Mouse (Mus musculus) small intestine, adult 2 months (tissue): Measurements from ENCODE around the gene Schip1. TPM values are rescaled to one million over a fixed set of nuclear protein-coding genes. Genes with fewer than 3 reads are reported as not detected.

ENCODE experiments used
- H3K27ac ChIP-seq: fragments of 200-500 bp; 2 replicates; pipeline ENCODE4 v1.5.1; 2012; ENCODE audit warnings: low read depth, low read length, control low read depth, inconsistent platforms; ENCODE audit not compliant: insufficient read depth
- H3K27me3 ChIP-seq: fragments of 200-500 bp; 2 replicates; pipeline ENCODE4 v1.6.1; 2012; ENCODE audit warnings: mild to moderate bottlenecking, moderate library complexity, low read length, inconsistent platforms; ENCODE audit not compliant: control insufficient read depth, insufficient read depth
- H3K36me3 ChIP-seq: fragments of 200-500 bp; 2 replicates; pipeline ENCODE4 v1.6.1; 2012; ENCODE audit warnings: mild to moderate bottlenecking, low read length, control low read depth, inconsistent platforms; ENCODE audit not compliant: control insufficient read depth, insufficient read depth
- H3K4me1 ChIP-seq: fragments of 200-500 bp; 2 replicates; pipeline ENCODE4 v1.6.1; 2012; ENCODE audit warnings: low read length, inconsistent platforms, mixed read lengths; ENCODE audit not compliant: control insufficient read depth, insufficient read depth, insufficient read length
- H3K4me3 ChIP-seq: fragments of 200-500 bp; 2 replicates; pipeline ENCODE4 v1.5.1; 2012; ENCODE audit warnings: low read depth, mild to moderate bottlenecking, control low read depth, inconsistent platforms, low read length, moderate library complexity
- CTCF ChIP-seq: fragments of 200-500 bp; IDR thresholded peaks from 2 replicates; pipeline ENCODE4 v1.5.1; 2012; ENCODE audit warnings: low read depth, mild to moderate bottlenecking, control low read depth, inconsistent platforms, low read length, moderate library complexity, mixed read lengths; ENCODE audit not compliant: insufficient replicate concordance, insufficient read length; ENCODE audit errors: extremely low read depth
- POLR2A ChIP-seq: fragments of 200-500 bp; IDR thresholded peaks from 2 replicates; pipeline ENCODE4 v1.6.1; 2012; ENCODE audit warnings: low read depth, mild to moderate bottlenecking, control low read depth, inconsistent platforms, low read length, moderate library complexity
- WGBS: fragments of 180-500 bp; shearing (Covaris S2); methylation state at CpG from one replicate; pipeline ENCODE4 v1.1.7; 2018; 5-methylcytosine and 5-hydroxymethylcytosine counted together
- polyA plus RNA-seq: library from polyadenylated mRNA; depleted of rRNA; stranded (reverse); fragments of >200 nt; gene quantifications from 2 replicates; pipeline ENCODE4 v1.2.3, GENCODE M21; 2012

The Schip1 gene
- polyA plus RNA-seq, 1 experiment, result 5.0 TPM

DNA sequence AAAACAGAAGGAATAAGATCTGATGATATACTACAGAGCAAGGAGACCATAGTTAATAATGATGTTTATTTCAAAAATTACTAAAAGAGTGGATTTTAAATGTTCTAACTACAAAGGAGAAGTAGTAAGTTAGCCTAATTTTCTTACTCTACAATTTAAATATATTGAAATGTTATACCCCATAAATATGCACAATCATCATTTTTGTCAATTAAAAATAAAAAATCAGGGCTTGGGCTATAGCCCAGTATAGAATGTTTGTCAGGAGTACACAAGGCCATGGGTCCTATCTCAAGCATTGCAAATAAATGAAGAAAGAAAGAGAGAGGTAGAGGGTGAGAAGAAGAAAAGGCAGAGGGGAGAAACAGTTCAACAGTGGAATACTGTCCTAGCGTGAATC is 387.0 kb downstream of the Schip1 start:
- H3K36me3 ChIP-seq, result no peaks in the 10 kb centered on the region
- no peaks in the 10 kb centered on the region for H3K27me3 ChIP-seq
- H3K4me3 ChIP-seq, result no peak overlapping the region
- WGBS, result 93% methylated on average over 1 of the region's 1 CpGs
- H3K27ac ChIP-seq, result no peak overlapping the region
- no peaks in the 10 kb centered on the region for H3K4me1 ChIP-seq
- no peak for TF ChIP-seq POLR2A
- no peak for TF ChIP-seq CTCF

DNA sequence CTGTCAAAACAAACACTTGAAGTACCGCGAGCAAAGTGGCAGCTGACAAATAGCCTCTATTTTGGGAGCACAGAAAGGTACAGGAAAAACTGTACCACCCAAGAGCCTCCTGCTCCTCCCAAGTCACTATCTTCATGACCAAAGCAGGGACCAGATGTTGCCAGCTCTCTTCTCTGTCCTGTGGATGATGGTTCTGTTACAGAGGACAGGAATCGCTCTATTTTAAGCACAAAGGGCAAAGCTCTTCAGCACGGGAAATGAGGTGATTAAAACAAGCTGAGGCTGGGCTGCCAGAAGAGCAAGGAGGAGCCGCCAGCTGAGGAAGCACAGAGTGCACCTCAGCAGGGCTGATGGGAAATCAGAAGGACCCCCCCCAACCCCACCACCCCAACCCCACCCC is 388.7 kb downstream of the Schip1 start:
- Histone ChIP-seq H3K4me1 (no peaks in the 10 kb centered on the region), H3K27me3 (no peaks in the 10 kb centered on the region), H3K36me3 (no peaks in the 10 kb centered on the region), H3K4me3 (no peak overlapping the region), H3K27ac (no peak overlapping the region)
- 21% methylated on average over 5 of the region's 5 CpGs for WGBS
- TF ChIP-seq POLR2A, result no peak
- no peak for TF ChIP-seq CTCF

DNA sequence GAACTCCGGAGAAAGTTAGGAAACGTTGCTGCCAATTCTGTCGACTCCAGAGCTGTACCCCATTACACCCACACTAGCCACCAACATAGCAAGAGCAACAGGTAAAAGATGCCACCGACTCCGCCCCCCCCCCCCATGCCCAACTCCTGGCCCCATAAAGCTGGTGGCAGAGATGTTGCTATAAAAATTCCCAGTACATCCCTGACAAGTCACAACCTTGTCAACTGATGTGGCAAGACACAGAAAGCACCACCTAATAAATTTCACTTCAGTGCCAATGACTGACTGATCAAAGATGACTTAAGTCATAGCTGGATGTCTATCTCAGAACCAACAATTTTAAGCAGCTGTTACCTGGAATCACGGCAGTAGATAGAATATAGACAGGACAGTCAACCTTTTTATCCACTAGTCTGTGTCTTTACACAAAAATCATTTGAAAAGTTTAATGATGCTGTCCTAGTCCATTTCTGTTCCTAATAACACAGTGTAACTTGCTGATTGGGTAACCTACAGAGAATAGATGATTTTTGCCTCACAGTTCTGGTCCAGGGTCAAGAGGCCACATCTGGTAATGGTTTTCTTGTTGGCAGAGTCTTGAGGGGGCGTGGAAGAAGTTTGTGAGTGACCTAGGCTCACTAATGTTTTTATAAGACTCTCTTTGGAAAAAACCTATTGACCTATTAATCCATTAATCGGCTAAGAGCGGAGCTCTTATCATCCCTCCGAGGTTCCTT is 389.3 kb downstream of the Schip1 start:
- TF ChIP-seq CTCF (no peak), POLR2A (no peak)
- H3K27me3 ChIP-seq, result no peaks in the 10 kb centered on the region
- H3K4me3 ChIP-seq, result no peak overlapping the region
- 68% methylated on average over 10 of the region's 10 CpGs for WGBS
- H3K4me1 ChIP-seq, result no peaks in the 10 kb centered on the region
- H3K36me3 ChIP-seq, result no peaks in the 10 kb centered on the region
- H3K27ac ChIP-seq, result no peak overlapping the region

DNA sequence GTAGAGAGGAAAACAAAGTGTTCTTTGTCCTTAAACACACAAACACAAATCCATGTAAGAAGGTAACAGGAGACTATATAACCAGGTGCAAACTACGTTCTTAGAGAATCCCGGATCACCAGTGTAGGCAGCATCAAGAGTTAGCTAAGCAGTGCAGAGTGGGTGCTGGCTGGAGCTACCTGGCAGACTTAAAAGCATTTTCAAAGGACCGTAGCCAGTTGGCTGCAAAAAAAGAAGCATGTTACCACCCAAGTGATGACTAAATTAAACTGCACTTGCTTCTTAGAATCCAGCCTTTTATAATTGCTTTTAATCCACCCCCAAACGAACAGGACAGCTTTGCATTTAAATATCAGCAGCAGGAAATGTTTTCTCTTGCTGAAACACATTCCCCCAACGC is 402.0 kb downstream of the Schip1 start:
- TF ChIP-seq CTCF (no peak), POLR2A (no peak)
- WGBS, result 58% methylated on average over 5 of the region's 5 CpGs
- Histone ChIP-seq H3K36me3 (no peaks in the 10 kb centered on the region), H3K27ac (no peak overlapping the region), H3K4me1 (no peaks in the 10 kb centered on the region), H3K27me3 (no peaks in the 10 kb centered on the region), H3K4me3 (no peak overlapping the region)

DNA sequence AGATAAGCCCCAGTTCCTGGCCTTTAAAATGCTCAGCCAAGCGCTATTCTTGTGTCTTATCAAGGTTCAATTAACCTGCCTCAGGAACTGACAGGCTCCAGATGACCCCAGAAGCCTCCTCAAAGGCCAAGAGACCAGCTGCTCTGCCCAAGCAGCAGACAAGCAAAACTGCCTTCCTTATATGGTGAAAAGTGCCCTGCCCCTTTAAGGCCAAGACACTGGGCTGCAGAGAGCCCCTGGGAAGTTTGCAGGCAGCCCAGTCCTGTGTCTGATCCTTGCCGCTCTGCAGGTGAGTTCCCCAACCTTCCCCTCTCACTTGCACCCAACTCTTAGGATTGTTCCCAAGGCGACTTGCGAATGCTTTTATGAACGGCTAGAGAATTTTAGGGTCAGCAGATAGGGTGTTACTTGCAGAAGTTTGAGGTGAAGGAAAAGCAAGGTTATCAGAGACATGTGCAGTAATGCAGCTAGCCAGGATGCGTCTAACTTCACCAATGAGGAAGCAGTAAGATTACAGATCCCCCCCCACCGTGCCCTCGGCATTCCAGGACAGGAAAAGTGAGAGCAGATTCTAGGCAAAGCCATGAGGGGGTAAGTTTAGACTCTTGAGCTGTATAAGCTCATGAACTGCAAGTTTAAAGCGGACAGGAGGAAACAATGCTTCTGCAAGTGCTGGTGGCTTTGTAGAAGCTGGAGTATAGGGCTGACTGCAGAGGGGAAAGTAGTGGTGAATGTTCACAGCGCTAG is 403.5 kb downstream of the Schip1 start:
- Histone ChIP-seq H3K27me3 (no peaks in the 10 kb centered on the region), H3K4me1 (no peaks in the 10 kb centered on the region), H3K36me3 (no peaks in the 10 kb centered on the region), H3K4me3 (peak overlapping the region; percentile 22), H3K27ac (0 out of 2 replicates have a peak overlapping the region, but pooled peaks have one; percentile 2)
- TF ChIP-seq POLR2A (no peak), CTCF (no peak)
- 7% methylated on average over 10 of the region's 10 CpGs for WGBS

DNA sequence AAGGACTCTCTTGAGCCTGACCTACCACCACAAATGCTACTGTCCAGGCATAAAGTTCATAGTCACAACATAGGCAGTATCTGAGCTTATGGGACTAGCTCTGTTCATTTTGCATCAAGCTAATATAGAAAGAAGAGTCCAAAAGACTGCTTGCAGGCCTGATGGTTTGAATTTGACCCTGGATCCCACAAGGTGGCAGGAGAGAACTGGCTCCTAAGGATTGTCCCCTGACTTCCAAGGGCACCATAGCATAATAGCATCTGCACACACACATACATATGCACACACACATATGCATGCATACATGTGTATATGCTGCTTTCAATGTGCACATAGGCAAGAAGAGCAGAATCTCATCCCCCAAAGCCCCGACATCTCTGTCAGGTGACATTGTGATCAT is 405.0 kb downstream of the Schip1 start:
- WGBS, result 73% methylated on average over 1 of the region's 1 CpGs
- Histone ChIP-seq H3K4me1 (no peaks in the 10 kb centered on the region), H3K36me3 (no peaks in the 10 kb centered on the region), H3K27me3 (no peaks in the 10 kb centered on the region), H3K4me3 (no peak overlapping the region), H3K27ac (no peak overlapping the region)
- TF ChIP-seq CTCF, result no peak
- TF ChIP-seq POLR2A, result no peak

DNA sequence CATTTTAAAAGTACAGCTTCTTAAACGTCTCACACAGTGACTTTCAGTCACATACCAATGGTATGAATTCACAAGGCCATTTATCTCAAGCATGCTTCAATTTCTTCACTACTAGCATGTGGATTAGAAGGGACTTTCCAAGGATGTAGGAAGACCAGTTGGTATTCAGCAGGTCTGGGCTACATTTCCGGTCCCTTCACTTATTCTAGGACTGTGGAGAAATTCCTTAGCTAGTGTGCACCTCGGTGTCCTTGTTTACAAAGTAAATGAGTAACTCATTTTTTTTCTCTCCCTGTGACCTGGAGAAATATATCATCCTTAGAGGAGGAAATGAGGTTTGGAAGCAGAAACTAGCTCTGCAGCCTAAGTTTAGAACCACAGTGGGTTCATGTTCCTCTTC is 405.5 kb downstream of the Schip1 start:
- Histone ChIP-seq H3K27ac (no peak overlapping the region), H3K4me1 (no peaks in the 10 kb centered on the region), H3K36me3 (no peaks in the 10 kb centered on the region), H3K27me3 (no peaks in the 10 kb centered on the region), H3K4me3 (no peak overlapping the region)
- WGBS, result 34% methylated on average over 3 of the region's 3 CpGs
- TF ChIP-seq CTCF (no peak), POLR2A (no peak)
